Mouse (Mus musculus): ENCODE results near the gene Olfr282.

Olfr282 gene

DNA sequence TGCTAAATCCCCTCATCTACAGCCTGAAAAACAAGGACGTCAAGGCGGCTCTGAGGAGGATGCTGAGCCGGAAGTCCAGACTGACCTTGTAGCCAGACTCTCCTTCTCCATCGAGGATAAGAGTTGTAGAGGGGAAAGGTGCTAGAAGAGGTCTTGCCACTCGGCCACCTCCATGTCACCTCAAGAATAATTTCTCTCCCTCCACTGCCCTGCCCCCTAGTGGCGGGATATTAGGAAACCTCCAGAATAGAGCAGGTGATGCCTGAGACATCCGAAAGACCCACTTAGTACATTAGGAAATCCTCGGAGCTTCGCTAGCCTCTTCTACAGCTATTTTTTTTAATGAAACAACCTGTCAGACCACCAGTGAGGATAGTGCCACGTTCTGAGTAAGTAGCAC, 44.4 kb downstream of the Olfr282 start:
- peak in 1 of 2 experiments; percentile 53 for DNase-seq (ENCODE audit: low spot score in 2 of 2)

DNA sequence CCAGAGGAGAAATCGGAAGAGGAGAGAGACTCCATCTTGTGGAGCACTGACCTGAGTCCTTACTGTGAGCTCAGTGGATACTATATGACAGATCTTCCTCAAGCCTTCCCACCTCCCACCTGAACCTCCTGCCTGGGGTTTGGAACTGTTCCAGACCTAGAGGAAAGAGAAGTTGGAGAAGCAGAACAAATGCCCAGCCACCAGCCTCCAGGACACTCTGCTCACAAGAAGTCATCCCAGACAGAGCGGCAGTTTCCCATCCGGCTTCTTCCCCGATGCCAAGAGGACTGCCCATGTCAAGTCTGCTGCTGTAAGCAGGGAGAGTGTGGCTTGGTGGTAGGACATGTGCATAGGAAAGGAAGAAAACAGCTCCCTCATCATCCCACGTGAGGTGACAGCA, 45.3 kb downstream of the Olfr282 start:
- DNase-seq (ENCODE audit: low spot score in 2 of 2): no peak

DNA sequence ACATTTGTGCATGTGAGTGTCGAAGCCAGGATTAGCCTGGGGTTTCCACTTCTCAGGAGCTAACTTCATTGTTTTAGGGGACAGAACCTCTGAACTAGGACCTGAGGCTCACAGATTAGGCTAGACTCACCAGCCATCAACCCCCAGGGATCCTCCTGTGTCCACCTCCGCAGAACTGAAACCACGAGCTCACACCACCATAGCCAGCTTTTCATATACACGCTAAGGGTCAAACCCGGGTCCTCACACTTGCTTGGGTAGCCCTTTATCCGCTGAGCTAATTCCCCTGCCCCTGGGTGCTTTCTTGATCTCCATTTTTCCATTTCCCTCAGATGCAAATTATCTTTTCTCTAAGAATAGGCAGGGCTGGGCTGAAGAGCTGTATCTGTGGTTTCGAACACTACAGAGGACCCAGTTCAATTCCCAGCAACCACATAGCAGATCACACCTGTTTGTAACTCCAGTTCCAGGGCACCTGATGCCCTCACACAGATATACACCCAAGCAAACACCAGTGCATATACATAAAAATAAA, 48.6 kb downstream of the Olfr282 start:
- no peak for DNase-seq (ENCODE audit: low spot score in 2 of 2)

DNA sequence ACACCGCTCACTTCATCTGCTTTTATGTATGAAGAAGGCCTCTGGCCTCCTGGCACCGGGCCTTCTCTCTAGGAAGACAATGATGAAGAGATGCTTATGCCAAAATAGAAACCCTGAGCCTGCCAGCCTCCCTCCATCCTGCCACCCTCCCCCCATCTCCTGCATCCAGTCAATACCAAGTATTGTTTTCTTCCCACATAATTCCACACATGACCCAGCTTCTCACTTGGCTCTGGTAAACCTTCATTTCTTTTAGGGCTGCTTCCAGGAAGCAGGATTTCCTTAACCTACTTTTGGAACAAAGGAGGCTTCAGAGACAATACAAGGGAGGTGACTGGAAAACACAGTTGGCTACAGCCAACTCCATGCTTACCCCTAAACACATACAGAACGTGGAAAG, 51.7 kb downstream of the Olfr282 start, which contains the start of gene Lalba:
Gene Lalba, minus strand, starts transcription at position 21 of the 400 bp plus-strand sequence.
- DNase-seq (ENCODE audit: low spot score in 2 of 2): no peak

DNA sequence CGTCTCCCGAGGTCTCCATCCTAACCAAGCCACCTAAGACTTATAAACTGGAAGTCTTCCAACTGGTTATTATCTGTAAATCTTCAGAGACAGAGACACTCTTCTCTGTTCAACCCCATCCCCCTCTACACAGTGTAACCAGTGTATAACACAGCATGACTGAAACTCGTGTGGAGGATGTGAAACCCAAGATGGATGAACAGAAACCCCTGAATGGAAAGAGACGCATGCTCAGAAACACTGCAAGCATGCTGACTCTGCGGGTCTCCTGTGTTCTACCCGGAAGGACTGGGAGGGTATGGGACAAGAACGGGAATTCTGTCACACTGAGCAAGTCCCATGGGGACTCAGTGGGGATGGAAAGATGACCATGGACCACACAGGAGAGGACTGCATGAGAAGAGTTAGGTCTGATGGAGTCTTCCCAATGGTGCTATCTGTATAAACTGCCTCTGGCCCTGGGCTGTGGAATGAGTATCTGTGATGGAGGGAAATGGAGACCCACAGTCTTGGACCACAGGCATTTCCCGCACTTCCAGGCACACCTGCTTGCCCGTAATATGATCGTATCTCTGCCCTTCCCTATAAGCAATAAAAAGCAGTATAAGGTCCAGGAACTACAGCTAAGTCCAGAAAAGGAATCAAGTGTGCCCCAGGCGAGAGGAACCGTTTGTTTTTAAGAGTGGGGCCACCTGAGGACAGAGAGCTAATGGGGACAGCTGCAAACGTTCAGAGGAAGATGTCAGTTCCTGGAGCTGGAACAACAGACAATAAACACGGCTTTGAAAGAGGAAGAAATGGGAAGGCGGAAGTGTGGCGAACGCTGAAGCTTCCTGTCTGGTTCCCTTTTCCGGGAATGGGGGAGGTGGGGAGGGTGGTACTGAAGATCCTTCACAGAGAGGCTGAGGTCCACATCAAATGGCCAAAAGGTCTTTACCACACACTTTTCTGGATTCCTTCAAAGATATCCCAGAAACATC, 53.2 kb downstream of the Olfr282 start:
- DNase-seq (ENCODE audit: low spot score in 2 of 2): peak in 1 of 2 experiments; percentile 8

DNA sequence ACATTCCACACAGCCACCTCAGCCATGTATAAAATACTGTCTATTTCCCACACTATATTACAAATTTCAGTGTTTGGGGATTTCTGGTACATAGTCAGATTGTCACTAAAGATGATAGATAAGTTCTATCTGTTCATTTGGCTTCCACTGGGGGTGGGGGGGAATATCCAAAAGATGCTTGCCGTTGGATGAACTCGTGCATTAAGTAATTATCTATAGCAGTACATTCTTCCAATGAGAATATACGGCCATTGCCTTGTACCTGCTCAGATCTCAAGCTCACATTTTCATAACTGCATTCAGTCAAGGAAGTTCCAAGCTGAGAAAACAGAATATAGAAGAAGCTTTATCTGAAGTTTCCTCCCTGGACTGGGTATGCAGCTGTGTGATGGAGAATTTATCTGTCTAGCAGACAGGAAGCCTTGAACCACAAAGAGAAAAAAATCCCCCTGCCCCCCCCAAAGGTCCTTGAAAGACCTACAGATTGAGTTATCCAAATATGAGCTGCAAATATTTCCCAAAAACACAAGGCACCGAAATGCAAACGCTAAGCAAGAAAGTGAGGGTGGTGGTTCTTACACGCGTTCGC, 55.5 kb downstream of the Olfr282 start:
- no peak for DNase-seq (ENCODE audit: low spot score in 2 of 2)

All from spleen, postnatal 14 days (tissue).